Mouse (Mus musculus): Measurements from ENCODE around the gene Arhgef10l.

DNA sequence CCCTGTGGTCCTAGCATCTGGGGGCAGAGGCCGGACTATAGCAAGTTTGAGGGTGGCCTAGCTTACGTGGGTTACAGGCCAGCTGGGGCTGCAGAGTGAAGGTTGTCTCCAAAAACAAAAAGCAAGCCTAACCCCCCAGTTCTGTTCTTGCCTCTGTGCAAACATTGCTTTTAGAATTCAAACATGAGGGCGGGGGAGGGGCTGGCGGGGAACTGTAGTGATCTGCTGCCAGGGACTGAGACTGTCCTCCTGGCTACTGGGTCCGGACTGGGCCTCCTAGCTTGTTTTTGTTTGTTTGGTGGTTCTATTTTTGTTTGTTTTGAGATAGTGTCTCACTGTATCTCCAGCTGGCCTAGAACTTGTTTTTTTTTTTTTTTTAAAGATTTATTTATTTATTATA, 48.8 kb upstream of the Arhgef10l start:
- TF ChIP-seq POLR2A (IDR thresholded peaks at IDR 0.05; ENCODE audit: borderline replicate concordance, extremely low read depth, low read depth, low read length) (no peak), CTCF (IDR thresholded peaks at IDR 0.05; ENCODE audit: insufficient read depth, low read length) (no peak)

Data from lung, adult 2 months (tissue).